Mouse (Mus musculus): ENCODE data around the gene Gm10352.
"Not testable (repeated sequence)": the region's sequence is repeated elsewhere in the genome, so short reads cannot be mapped to it uniquely, and the experiment has no call there.

The Gm10352 gene

DNA sequence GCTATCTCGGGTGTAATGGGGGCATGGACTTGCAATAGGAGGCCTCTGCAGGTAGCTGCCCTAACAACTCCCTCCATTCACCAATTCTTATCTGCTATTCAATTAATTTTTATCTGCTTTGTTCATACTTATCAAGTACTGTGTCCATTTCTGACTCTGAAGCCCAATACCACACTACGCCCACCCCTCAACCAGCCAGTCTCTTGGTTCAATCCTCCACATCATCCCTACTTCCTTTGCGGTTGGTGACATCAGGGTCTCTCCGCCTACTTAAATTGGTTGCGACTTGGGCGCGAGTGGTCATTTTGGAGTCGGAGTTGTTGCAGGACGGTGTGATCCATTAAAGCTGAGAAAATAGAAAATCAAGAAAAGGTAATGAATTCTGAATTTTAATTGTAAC, at the start of gene Gm10352:
Gene Gm10352 (plus strand): TSS at position 301 of the 400 bp plus-strand sequence.
- DNase-seq = not testable (repeated sequence)

GRCm38 (mm10) chrY:2932282-2932681, 31.5 kb downstream of the Gm10352 start, which contains the start of gene Gm29289:
TSS of gene Gm29289 (plus strand) at chrY:2932582.
- DNase-seq = not testable (repeated sequence)
